Mouse (Mus musculus) C3H10T1/2 (cell line): ENCODE measurements around the gene Ugt8a. TPM values are rescaled to one million over a fixed set of nuclear protein-coding genes. Genes with fewer than 3 reads are reported as not detected.

ENCODE experiments used
- polyA plus RNA-seq, 2 experiments: library from polyadenylated mRNA; unstranded; fragments of >200 nt; fragmentation: generic; extraction: Trizol; gene quantifications; one replicate each; pipeline ENCODE4 v1.2.1; 2012; ENCODE audit warnings: missing spikeins in 2 of 2

Ugt8a gene
- polyA plus RNA-seq, result not detected

GRCm38 (mm10) chr3:125938092-125938755 is at the start of gene Ugt8a:
Gene Ugt8a (minus strand): TSS chr3:125938619.

